10 mouse cellular contexts compared by ENCODE assay signal in genomic region chr19:12488969-12489674, GRCm38 (mm10). TPM values are rescaled to one million over a fixed set of nuclear protein-coding genes. Genes with fewer than 3 reads are reported as not detected.
DNase-seq lines count a peak whose midpoint lies in the region; ATAC-seq lines count a peak whose summit lies in the region.
"Had no signal": no experiment of that assay in that cellular context is flagged by ENCODE, and none has a peak within 500 bp of the region (broad histone marks: within the 10 kb centered on the region; RNA-seq: fewer than 3 reads in every experiment).

No protein-coding gene starts in this region.

- peak overlapping the region; percentile 87 for H3K27ac ChIP-seq in kidney, embryonic 14.5 days (ENCODE audit: low read depth, low read length)
- H3K27ac ChIP-seq: heart, embryonic 13.5 days had no signal

- DNase-seq in ovary, postnatal 36 days (ENCODE audit: low spot score): peak; percentile 51
- no peak for DNase-seq in ovary, postnatal 10 days (ENCODE audit: low spot score)
- peak; percentile 57 for DNase-seq in heart, adult 8-10 months (ENCODE audit: low spot score)
- DNase-seq in mesoderm, embryonic 11.5 days (ENCODE audit: low read depth, low spot score): peak; percentile 85
- no peak for DNase-seq in frontal cortex, postnatal 36 days (ENCODE audit: low spot score in 2 of 2)
- DNase-seq in layer of hippocampus, postnatal 14 days (ENCODE audit: low spot score in 2 of 2): no peak
- no peak for DNase-seq in gastrocnemius, postnatal 10 days

- H3K4me2 ChIP-seq in kidney, embryonic 14.5 days (replicated peaks; ENCODE audit: low read depth, low read length): no peak overlapping the region; the same call in 1 of the 2 replicates
- H3K4me2 ChIP-seq: heart, embryonic 13.5 days had no signal

- H3K9ac ChIP-seq in kidney, embryonic 14.5 days (ENCODE audit: low read depth, low read length): no peak overlapping the region
- H3K9ac ChIP-seq: heart, embryonic 13.5 days had no signal

- peaks cover 24% of the 10 kb centered on the region for H3K4me1 ChIP-seq in kidney, embryonic 14.5 days (ENCODE audit: control insufficient read depth, insufficient read depth, low read length)

- H3K9me3 ChIP-seq in kidney, embryonic 14.5 days (ENCODE audit: control insufficient read depth, low read length): no peaks in the 10 kb centered on the region
- H3K9me3 ChIP-seq: heart, embryonic 13.5 days had no signal

- no peaks in the 10 kb centered on the region for H3K27me3 ChIP-seq in kidney, embryonic 14.5 days (ENCODE audit: control insufficient read depth, insufficient read depth, low read length)
- H3K27me3 ChIP-seq: heart, embryonic 13.5 days; Patski had no signal

- no peak overlapping the region for H3K4me3 ChIP-seq in kidney, embryonic 14.5 days (ENCODE audit: low read length)
- H3K4me3 ChIP-seq: heart, embryonic 13.5 days had no signal

- peaks cover 16% of the 10 kb centered on the region; the same call in 1 of the 2 replicates for H3K36me3 ChIP-seq in kidney, embryonic 14.5 days (ENCODE audit: control insufficient read depth, insufficient read depth, low read length)

- WGBS in kidney, embryonic 14.5 days: 26% methylated on average over 8 of the region's 8 CpGs

- peak; percentile 72 for ATAC-seq in kidney, embryonic 14.5 days (ENCODE audit: low FRiP score, low TSS enrichment)

RNA-seq across cellular contexts. Expression of gene Dtx4, which starts 12.1 kb away (rescaled TPM):
- 1 to 10 TPM; 4.1 to 5.4 (median 4.7) TPM for total RNA-seq in heart, adult 8-10 months (2022)
- polyA plus RNA-seq in kidney, embryonic 14.5 days (2014; fragmentation: Nextera tagmentation; extraction: Ambion mirVana): 3.9 and 7.5 TPM in 2 replicates
- 10 to 100 TPM; 37.0 to 41.8 TPM for total RNA-seq in layer of hippocampus, postnatal 14 days (2021)
- 10 to 100 TPM; 20.3 to 23.2 TPM for total RNA-seq in gastrocnemius, postnatal 10 days (2021)

RNA-seq across cellular contexts. Expression of gene Mpeg1, which starts 28.5 kb away (rescaled TPM):
- total RNA-seq in heart, adult 8-10 months (2022): 10 to 100 TPM in 1 of 4 experiments, 1 to 10 TPM in 3; 5.5 to 14.8 (median 6.2) TPM
- polyA plus RNA-seq in kidney, embryonic 14.5 days (2014; fragmentation: Nextera tagmentation; extraction: Ambion mirVana): 0.58 and 0.69 TPM in 2 replicates
- 1 to 10 TPM; 5.4 to 5.6 TPM for total RNA-seq in layer of hippocampus, postnatal 14 days (2021)
- total RNA-seq in gastrocnemius, postnatal 10 days (2021): 1 to 10 TPM; 2.0 to 4.1 TPM

RNA-seq across cellular contexts. Expression of gene Fam111a, which starts 56.4 kb away (rescaled TPM):
- total RNA-seq in heart, adult 8-10 months (2022): 1 to 10 TPM; 2.6 to 6.7 (median 3.8) TPM
- polyA plus RNA-seq in kidney, embryonic 14.5 days (2014; fragmentation: Nextera tagmentation; extraction: Ambion mirVana): 28.8 and 29.3 TPM in 2 replicates
- total RNA-seq in layer of hippocampus, postnatal 14 days (2021): 1 to 10 TPM; 1.6 to 2.2 TPM
- total RNA-seq in gastrocnemius, postnatal 10 days (2021): 10 to 100 TPM in 1 of 2 experiments, 1 to 10 TPM in 1; 7.3 to 11.2 TPM

Comparison
In these comparisons a context has a peak if more than half of its experiments do, and no peak if none do; other contexts are left out.
1. DNase-seq: peak in ovary, postnatal 36 days (single experiment), heart, adult 8-10 months (single experiment) and mesoderm, embryonic 11.5 days (single experiment); none in ovary, postnatal 10 days (single experiment), frontal cortex, postnatal 36 days (0 of 2), layer of hippocampus, postnatal 14 days (0 of 2) and gastrocnemius, postnatal 10 days (single experiment).